Mouse (Mus musculus) embryonic facial prominence, embryonic 11.5 days (tissue): Measurements from ENCODE around the gene Rps11. TPM values are rescaled to one million over a fixed set of nuclear protein-coding genes. Genes with fewer than 3 reads are reported as not detected.
"Not testable (repeated sequence)": the region's sequence is repeated elsewhere in the genome, so short reads cannot be mapped to it uniquely, and the experiment has no call there.

Source experiments
- ATAC-seq: fragments of 200-750 bp; cut with Nextera tagmentation; replicated peaks from 2 replicates; pipeline ENCODE4 v1.8.0; 2017; ENCODE audit warnings: low read depth; ENCODE audit not compliant: insufficient number of reproducible peaks, low FRiP score, low TSS enrichment
- DNase-seq: peaks from one replicate; pipeline ENCODE4 v3.0.0-alpha.2; 2015; ENCODE audit warnings: low spot score
- H3K27ac ChIP-seq: fragments of 300-500 bp; sonication (generic); replicated peaks from 2 replicates; pipeline ENCODE4 v1.5.1; 2014; ENCODE audit warnings: mild to moderate bottlenecking, low read depth, low read length, control low read depth
- H3K27me3 ChIP-seq: fragments of 300-500 bp; sonication (generic); 2 replicates; pipeline ENCODE4 v1.6.1; 2014; ENCODE audit warnings: mild to moderate bottlenecking, low read length, moderate library complexity, mixed read lengths; ENCODE audit not compliant: control insufficient read depth, insufficient read depth
- H3K36me3 ChIP-seq: fragments of 300-500 bp; sonication (generic); replicated peaks from 2 replicates; pipeline ENCODE4 v1.6.1; 2014; ENCODE audit warnings: low read depth, mild to moderate bottlenecking, low read length, moderate library complexity, mixed read lengths; ENCODE audit not compliant: control insufficient read depth, insufficient read depth
- H3K4me1 ChIP-seq: fragments of 300-500 bp; sonication (generic); 2 replicates; pipeline ENCODE4 v1.6.1; 2014; ENCODE audit warnings: low read length, mixed read lengths; ENCODE audit not compliant: control insufficient read depth, insufficient read depth
- H3K4me2 ChIP-seq: fragments of 300-500 bp; sonication (generic); 2 replicates; pipeline ENCODE4 v1.6.1; 2014; ENCODE audit warnings: low read depth, mild to moderate bottlenecking, control low read depth, low read length, moderate library complexity
- H3K4me3 ChIP-seq: fragments of 300-500 bp; sonication (generic); 2 replicates; pipeline ENCODE4 v1.5.1; 2014; ENCODE audit warnings: low read depth, low read length, control low read depth
- H3K9ac ChIP-seq: fragments of 300-500 bp; sonication (generic); replicated peaks from 2 replicates; pipeline ENCODE4 v1.6.1; 2014; ENCODE audit warnings: mild to moderate bottlenecking, control low read depth, low read length
- H3K9me3 ChIP-seq: fragments of 300-500 bp; sonication (generic); replicated peaks from 2 replicates; pipeline ENCODE4 v1.6.1; 2016; ENCODE audit warnings: mild to moderate bottlenecking, low read length, inconsistent platforms, mixed read lengths; ENCODE audit not compliant: control insufficient read depth
- WGBS: fragments of 180-500 bp; shearing (Covaris S2); extraction: QIAGEN DNeasy Blood & Tissue Kit; methylation state at CpG from one replicate; pipeline ENCODE4 v1.1.7; 2014; 5-methylcytosine and 5-hydroxymethylcytosine counted together
- polyA plus RNA-seq: library from polyadenylated mRNA; unstranded; fragments of >200 nt; fragmentation: Nextera tagmentation; extraction: Ambion mirVana; gene quantifications from 2 replicates; pipeline ENCODE4 v1.2.1, GENCODE M21; 2014

Rps11 gene
- polyA plus RNA-seq, 1 experiment from 2014 or later, result 1,602 TPM

GRCm38 (mm10) chr7:45153586-45153985 lies 29.3 kb upstream of the Rps11 start:
- Histone ChIP-seq H3K4me2 (peak overlapping the region; percentile 84), H3K4me3 (peak overlapping the region; percentile 60), H3K36me3 (no peaks in the 10 kb centered on the region), H3K4me1 (peaks cover 6% of the 10 kb centered on the region), H3K27me3 (no peaks in the 10 kb centered on the region), H3K9me3 (no peaks in the 10 kb centered on the region), H3K9ac (peak overlapping the region; percentile 86), H3K27ac (peak overlapping the region; percentile 75)
- ATAC-seq (no peak), DNase-seq (no peak)
- 3% methylated on average over 5 of the region's 5 CpGs for WGBS

- H3K9me3 ChIP-seq, H3K4me3 ChIP-seq, ATAC-seq, H3K9ac ChIP-seq, DNase-seq, H3K36me3 ChIP-seq, H3K27me3 ChIP-seq, H3K4me1 ChIP-seq, H3K27ac ChIP-seq, H3K4me2 ChIP-seq: not testable (repeated sequence)
- WGBS, result 81% methylated on average over 2 of the region's 2 CpGs
Observed at GRCm38 (mm10) chr7:45153052-45153451, 28.8 kb upstream of the Rps11 start.

GRCm38 (mm10) chr7:45151303-45151702 lies 27.1 kb upstream of the Rps11 start:
- DNase-seq (peak; percentile 40), ATAC-seq (no peak)
- WGBS, result 41% methylated on average over 11 of the region's 11 CpGs
- H3K9me3 ChIP-seq, result no peaks in the 10 kb centered on the region
- H3K4me3 ChIP-seq, result no peak overlapping the region
- H3K9ac ChIP-seq, result no peak overlapping the region
- no peaks in the 10 kb centered on the region for H3K36me3 ChIP-seq
- no peaks in the 10 kb centered on the region for H3K27me3 ChIP-seq
- H3K4me1 ChIP-seq, result peaks cover 6% of the 10 kb centered on the region
- H3K27ac ChIP-seq, result no peak overlapping the region
- no peak overlapping the region for H3K4me2 ChIP-seq

GRCm38 (mm10) chr7:45150321-45150720 lies 26.1 kb upstream of the Rps11 start:
- 48% methylated on average over 4 of the region's 4 CpGs for WGBS
- H3K9ac ChIP-seq, result peak overlapping the region; percentile 23
- no peak overlapping the region for H3K27ac ChIP-seq

GRCm38 (mm10) chr7:45149545-45149944 lies 25.3 kb upstream of the Rps11 start:
- Histone ChIP-seq H3K9me3 (no peaks in the 10 kb centered on the region), H3K4me1 (peaks cover 6% of the 10 kb centered on the region), H3K27ac (no peak overlapping the region), H3K36me3 (0 out of 2 replicates have a peak, but pooled peaks cover 3% of the 10 kb centered on the region), H3K4me3 (no peak overlapping the region), H3K4me2 (no peak overlapping the region), H3K27me3 (no peaks in the 10 kb centered on the region), H3K9ac (no peak overlapping the region)
- no peak for ATAC-seq
- 50% methylated on average over 6 of the region's 6 CpGs for WGBS
- no peak for DNase-seq

More at GRCm38 (mm10) chr7:45150321-45150720, 26.1 kb upstream of the Rps11 start:
- ATAC-seq (no peak), DNase-seq (no peak)
- H3K27me3 ChIP-seq, result no peaks in the 10 kb centered on the region
- H3K9me3 ChIP-seq, result no peaks in the 10 kb centered on the region
- 0 out of 2 replicates have a peak, but pooled peaks cover 2% of the 10 kb centered on the region for H3K36me3 ChIP-seq
- no peak overlapping the region for H3K4me2 ChIP-seq
- peaks cover 6% of the 10 kb centered on the region for H3K4me1 ChIP-seq
- H3K4me3 ChIP-seq, result no peak overlapping the region

GRCm38 (mm10) chr7:45148534-45149098 lies 24.4 kb upstream of the Rps11 start:
- no peak overlapping the region; the same call in 1 of the 2 replicates for H3K9ac ChIP-seq
- H3K4me3 ChIP-seq, result no peak overlapping the region
- H3K4me1 ChIP-seq, result peaks cover 6% of the 10 kb centered on the region
- H3K9me3 ChIP-seq, result no peaks in the 10 kb centered on the region
- H3K27ac ChIP-seq, result no peak overlapping the region
- no peak overlapping the region for H3K4me2 ChIP-seq
- DNase-seq (no peak), ATAC-seq (no peak)
- 0 out of 2 replicates have a peak, but pooled peaks cover 3% of the 10 kb centered on the region for H3K36me3 ChIP-seq
- H3K27me3 ChIP-seq, result no peaks in the 10 kb centered on the region
- 64% methylated on average over 4 of the region's 4 CpGs for WGBS

- DNase-seq (no peak), ATAC-seq (no peak)
- H3K4me3 ChIP-seq, result no peak overlapping the region
- WGBS, result 96% methylated on average over 11 of the region's 11 CpGs
- H3K27me3 ChIP-seq, result no peaks in the 10 kb centered on the region
- H3K9ac ChIP-seq, result no peak overlapping the region
- H3K9me3 ChIP-seq, result no peaks in the 10 kb centered on the region
- H3K4me2 ChIP-seq, result no peak overlapping the region
- peaks cover 6% of the 10 kb centered on the region; the same call in 1 of the 2 replicates for H3K4me1 ChIP-seq
- H3K36me3 ChIP-seq, result 0 out of 2 replicates have a peak, but pooled peaks cover 3% of the 10 kb centered on the region
- H3K27ac ChIP-seq, result no peak overlapping the region
Observed at GRCm38 (mm10) chr7:45147899-45148298, 23.7 kb upstream of the Rps11 start.

- H3K9me3 ChIP-seq, result no peaks in the 10 kb centered on the region
- no peak overlapping the region for H3K4me3 ChIP-seq
- no peak for DNase-seq
- H3K4me1 ChIP-seq, result peaks cover 6% of the 10 kb centered on the region; the same call in 1 of the 2 replicates
- WGBS, result 94% methylated on average over 11 of the region's 11 CpGs
- H3K27me3 ChIP-seq, result no peaks in the 10 kb centered on the region
- H3K4me2 ChIP-seq, result no peak overlapping the region
- no peak overlapping the region for H3K9ac ChIP-seq
- ATAC-seq, result no peak
- H3K27ac ChIP-seq, result no peak overlapping the region
- H3K36me3 ChIP-seq, result 0 out of 2 replicates have a peak, but pooled peaks cover 3% of the 10 kb centered on the region
Observed at GRCm38 (mm10) chr7:45147267-45147666, 23.0 kb upstream of the Rps11 start.
